Mouse (Mus musculus) embryonic facial prominence, embryonic 15.5 days (tissue): ENCODE data around the gene Irgm2. TPM values are rescaled to one million over a fixed set of nuclear protein-coding genes. Genes with fewer than 3 reads are reported as not detected.
"Not testable (repeated sequence)": the region's sequence is repeated elsewhere in the genome, so short reads cannot be mapped to it uniquely, and the experiment has no call there.

Source experiments
- ATAC-seq: fragments of 200-750 bp; cut with Nextera tagmentation; 2 replicates; pipeline ENCODE4 v1.8.0; 2017; ENCODE audit warnings: low read depth, moderate TSS enrichment; ENCODE audit not compliant: insufficient number of reproducible peaks, low FRiP score, low TSS enrichment
- H3K27ac ChIP-seq: fragments of 300-500 bp; sonication (generic); replicated peaks from 2 replicates; pipeline ENCODE4 v1.5.1; 2015; ENCODE audit warnings: mild to moderate bottlenecking, inconsistent platforms
- H3K27me3 ChIP-seq: fragments of 300-500 bp; sonication (generic); 2 replicates; pipeline ENCODE4 v1.6.1; 2015; ENCODE audit warnings: inconsistent platforms
- H3K36me3 ChIP-seq: fragments of 300-500 bp; sonication (generic); 2 replicates; pipeline ENCODE4 v1.6.1; 2015; ENCODE audit warnings: mild to moderate bottlenecking, inconsistent platforms
- H3K4me1 ChIP-seq: fragments of 300-500 bp; sonication (generic); 2 replicates; pipeline ENCODE4 v1.6.1; 2015; ENCODE audit warnings: inconsistent platforms
- H3K4me2 ChIP-seq: fragments of 300-500 bp; sonication (generic); replicated peaks from 2 replicates; pipeline ENCODE4 v1.6.1; 2015; ENCODE audit warnings: mild to moderate bottlenecking, inconsistent platforms
- H3K4me3 ChIP-seq: fragments of 300-500 bp; sonication (generic); replicated peaks from 2 replicates; pipeline ENCODE4 v1.5.1; 2015; ENCODE audit warnings: mild to moderate bottlenecking, inconsistent platforms
- H3K9ac ChIP-seq: fragments of 300-500 bp; sonication (generic); 2 replicates; pipeline ENCODE4 v1.6.1; 2015; ENCODE audit warnings: inconsistent platforms
- H3K9me3 ChIP-seq: fragments of 300-500 bp; sonication (generic); replicated peaks from 2 replicates; pipeline ENCODE4 v1.6.1; 2016; ENCODE audit warnings: inconsistent platforms
- WGBS: fragments of 180-500 bp; shearing (Covaris S2); methylation state at CpG from one replicate; pipeline ENCODE4 v1.1.7; 2015; 5-methylcytosine and 5-hydroxymethylcytosine counted together
- polyA plus RNA-seq: library from polyadenylated mRNA; unstranded; fragments of >200 nt; fragmentation: Nextera tagmentation; extraction: Ambion mirVana; gene quantifications from 2 replicates; pipeline ENCODE4 v1.2.1, GENCODE M21; 2015

The Irgm2 gene
- polyA plus RNA-seq, 1 experiment from 2014 or later = 3.6 TPM

- not testable (repeated sequence) for ATAC-seq, H3K9ac ChIP-seq, H3K9me3 ChIP-seq, H3K4me1 ChIP-seq, H3K27me3 ChIP-seq, H3K4me3 ChIP-seq, H3K4me2 ChIP-seq, H3K27ac ChIP-seq, H3K36me3 ChIP-seq
- 85% methylated on average over 3 of the region's 3 CpGs for WGBS
These were observed 35.1 kb downstream of the Irgm2 start for GRCm38 (mm10) chr11:58234551-58234950.

- Histone ChIP-seq H3K4me1 (peaks cover 7% of the 10 kb centered on the region; the same call in 1 of the 2 replicates), H3K9me3 (no peaks in the 10 kb centered on the region), H3K4me2 (no peak overlapping the region), H3K36me3 (no peaks in the 10 kb centered on the region), H3K9ac (no peak overlapping the region), H3K27me3 (no peaks in the 10 kb centered on the region), H3K4me3 (no peak overlapping the region), H3K27ac (no peak overlapping the region)
- no peak for ATAC-seq
- WGBS = 11% methylated on average over 6 of the region's 6 CpGs
These were observed 35.7 kb downstream of the Irgm2 start for GRCm38 (mm10) chr11:58235152-58235551.

GRCm38 (mm10) chr11:58238840-58239791, 39.7 kb downstream of the Irgm2 start:
- peak; percentile 91 for ATAC-seq
- H3K27me3 ChIP-seq = no peaks in the 10 kb centered on the region
- H3K9me3 ChIP-seq = no peaks in the 10 kb centered on the region
- no peak overlapping the region for H3K27ac ChIP-seq
- WGBS = 1% methylated on average over 37 of the region's 37 CpGs
- no peaks in the 10 kb centered on the region for H3K36me3 ChIP-seq
- H3K4me2 ChIP-seq = peak overlapping the region; percentile 78
- H3K9ac ChIP-seq = 0 out of 2 replicates have a peak overlapping the region, but pooled peaks have one; percentile 15
- peak overlapping the region; percentile 42 for H3K4me3 ChIP-seq
- peaks cover 7% of the 10 kb centered on the region; the same call in 1 of the 2 replicates for H3K4me1 ChIP-seq

GRCm38 (mm10) chr11:58247294-58247693, 47.9 kb downstream of the Irgm2 start:
- no peak overlapping the region for H3K4me3 ChIP-seq
- H3K9ac ChIP-seq = no peak overlapping the region
- H3K4me2 ChIP-seq = no peak overlapping the region
- no peaks in the 10 kb centered on the region for H3K36me3 ChIP-seq
- ATAC-seq = 0 out of 2 replicates have a peak, but pooled peaks have one; percentile 43
- no peaks in the 10 kb centered on the region for H3K9me3 ChIP-seq
- 38% methylated on average over 4 of the region's 4 CpGs for WGBS
- no peak overlapping the region for H3K27ac ChIP-seq
- H3K4me1 ChIP-seq = no peaks in the 10 kb centered on the region
- H3K27me3 ChIP-seq = no peaks in the 10 kb centered on the region

- Histone ChIP-seq H3K27ac (no peak overlapping the region), H3K4me3 (no peak overlapping the region), H3K9ac (no peak overlapping the region), H3K4me1 (no peaks in the 10 kb centered on the region), H3K36me3 (no peaks in the 10 kb centered on the region), H3K27me3 (no peaks in the 10 kb centered on the region), H3K9me3 (no peaks in the 10 kb centered on the region), H3K4me2 (no peak overlapping the region)
- ATAC-seq = no peak
- 73% methylated on average over 7 of the region's 7 CpGs for WGBS
These were observed 50.0 kb downstream of the Irgm2 start for GRCm38 (mm10) chr11:58249203-58249981.

GRCm38 (mm10) chr11:58250550-58250949, 51.1 kb downstream of the Irgm2 start:
- H3K4me3 ChIP-seq = no peak overlapping the region
- no peak for ATAC-seq
- no peaks in the 10 kb centered on the region for H3K4me1 ChIP-seq

GRCm38 (mm10) chr11:58254411-58254810, 55.0 kb downstream of the Irgm2 start:
- Histone ChIP-seq H3K9ac (no peak overlapping the region), H3K27ac (no peak overlapping the region), H3K4me3 (no peak overlapping the region), H3K27me3 (no peaks in the 10 kb centered on the region), H3K4me1 (no peaks in the 10 kb centered on the region), H3K9me3 (no peaks in the 10 kb centered on the region), H3K36me3 (no peaks in the 10 kb centered on the region), H3K4me2 (no peak overlapping the region)
- no peak for ATAC-seq
- WGBS = 84% methylated on average over 3 of the region's 3 CpGs

More at GRCm38 (mm10) chr11:58250550-58250949, 51.1 kb downstream of the Irgm2 start:
- Histone ChIP-seq H3K27ac (no peak overlapping the region), H3K9ac (no peak overlapping the region), H3K27me3 (no peaks in the 10 kb centered on the region), H3K4me2 (no peak overlapping the region), H3K36me3 (no peaks in the 10 kb centered on the region), H3K9me3 (no peaks in the 10 kb centered on the region)
- 55% methylated on average over 5 of the region's 5 CpGs for WGBS

- 72% methylated on average over 5 of the region's 5 CpGs for WGBS
- no peak overlapping the region for H3K4me3 ChIP-seq
- no peak for ATAC-seq
- no peaks in the 10 kb centered on the region for H3K9me3 ChIP-seq
- no peak overlapping the region for H3K9ac ChIP-seq
- H3K4me1 ChIP-seq = no peaks in the 10 kb centered on the region
- no peaks in the 10 kb centered on the region for H3K36me3 ChIP-seq
- no peak overlapping the region for H3K4me2 ChIP-seq
- no peak overlapping the region for H3K27ac ChIP-seq
- H3K27me3 ChIP-seq = no peaks in the 10 kb centered on the region
These were observed 58.4 kb downstream of the Irgm2 start for GRCm38 (mm10) chr11:58257816-58258215.

- H3K4me2 ChIP-seq = no peak overlapping the region
- no peaks in the 10 kb centered on the region for H3K4me1 ChIP-seq
- no peak for ATAC-seq
- H3K9ac ChIP-seq = no peak overlapping the region
- WGBS = 86% methylated on average over 4 of the region's 4 CpGs
- no peaks in the 10 kb centered on the region for H3K27me3 ChIP-seq
- no peak overlapping the region for H3K4me3 ChIP-seq
- H3K27ac ChIP-seq = no peak overlapping the region
- no peaks in the 10 kb centered on the region for H3K36me3 ChIP-seq
- H3K9me3 ChIP-seq = no peaks in the 10 kb centered on the region
These were observed 60.7 kb downstream of the Irgm2 start for GRCm38 (mm10) chr11:58260156-58260555.

- no peak overlapping the region for H3K9ac ChIP-seq
- no peaks in the 10 kb centered on the region for H3K27me3 ChIP-seq
- WGBS = 84% methylated on average over 4 of the region's 4 CpGs
- H3K4me3 ChIP-seq = no peak overlapping the region
- H3K4me1 ChIP-seq = no peaks in the 10 kb centered on the region
- no peak overlapping the region for H3K4me2 ChIP-seq
- no peaks in the 10 kb centered on the region for H3K9me3 ChIP-seq
- no peaks in the 10 kb centered on the region for H3K36me3 ChIP-seq
- no peak for ATAC-seq
- H3K27ac ChIP-seq = no peak overlapping the region
These were observed 62.4 kb downstream of the Irgm2 start for GRCm38 (mm10) chr11:58261826-58262225.

GRCm38 (mm10) chr11:58262336-58262735, 62.9 kb downstream of the Irgm2 start:
- Histone ChIP-seq H3K4me1 (no peaks in the 10 kb centered on the region), H3K27me3 (no peaks in the 10 kb centered on the region), H3K9me3 (no peaks in the 10 kb centered on the region), H3K9ac (no peak overlapping the region), H3K27ac (no peak overlapping the region), H3K36me3 (no peaks in the 10 kb centered on the region), H3K4me2 (no peak overlapping the region), H3K4me3 (no peak overlapping the region)
- WGBS = 85% methylated on average over 3 of the region's 3 CpGs
- ATAC-seq = no peak
